Mouse (Mus musculus): ENCODE results near the gene Mis12.

The Mis12 gene

GRCm38 (mm10) chr11:71019201-71020068 lies at the start of gene Mis12, which contains the start of gene Derl2:
Gene Mis12 (plus strand): TSS chr11:71019611.
Gene Derl2 (minus strand): TSS chr11:71019841.
- peak; percentile 99 for DNase-seq (ENCODE audit: inconsistent ontology term)

GRCm38 (mm10) chr11:70969821-70970559 lies 49.4 kb upstream of the Mis12 start, which contains the start of the genes Nup88 and Rpain:
Gene Nup88 (minus strand): TSS chr11:70969973.
Gene Rpain (plus strand): TSS chr11:70970213.
- DNase-seq (ENCODE audit: inconsistent ontology term), result peak; percentile 99

GRCm38 (mm10) chr11:70970560-70971540 lies 48.6 kb upstream of the Mis12 start:
- no peak for DNase-seq (ENCODE audit: inconsistent ontology term)

GRCm38 (mm10) chr11:70972586-70972985 lies 46.8 kb upstream of the Mis12 start:
- DNase-seq (ENCODE audit: inconsistent ontology term), result no peak

GRCm38 (mm10) chr11:70973947-70974346 lies 45.5 kb upstream of the Mis12 start:
- DNase-seq (ENCODE audit: inconsistent ontology term), result peak; percentile 9

GRCm38 (mm10) chr11:70975193-70975592 lies 44.2 kb upstream of the Mis12 start:
- no peak for DNase-seq (ENCODE audit: inconsistent ontology term)

GRCm38 (mm10) chr11:70977293-70977692 lies 42.1 kb upstream of the Mis12 start:
- no peak for DNase-seq (ENCODE audit: inconsistent ontology term)

GRCm38 (mm10) chr11:70980232-70980631 lies 39.2 kb upstream of the Mis12 start:
- DNase-seq (ENCODE audit: inconsistent ontology term), result no peak

GRCm38 (mm10) chr11:70980751-70981510 lies 38.5 kb upstream of the Mis12 start:
- no peak for DNase-seq (ENCODE audit: inconsistent ontology term)

- DNase-seq (ENCODE audit: inconsistent ontology term), result peak; percentile 18
Observed at GRCm38 (mm10) chr11:70982030-70982429, 37.4 kb upstream of the Mis12 start.

- peak; percentile 95 for DNase-seq (ENCODE audit: inconsistent ontology term)
Observed at GRCm38 (mm10) chr11:70982557-70983228, 36.7 kb upstream of the Mis12 start, which contains the start of gene C1qbp. Gene C1qbp (minus strand): TSS chr11:70983026.

- no peak for DNase-seq (ENCODE audit: inconsistent ontology term)
Observed at GRCm38 (mm10) chr11:71001167-71001566, 18.2 kb upstream of the Mis12 start.

GRCm38 (mm10) chr11:71003611-71004315 lies 15.6 kb upstream of the Mis12 start:
- DNase-seq (ENCODE audit: inconsistent ontology term), result no peak

- DNase-seq (ENCODE audit: inconsistent ontology term), result peak; percentile 96
Observed at GRCm38 (mm10) chr11:71004316-71004773, 15.1 kb upstream of the Mis12 start, which contains the start of gene Dhx33. Gene Dhx33 (minus strand): TSS chr11:71004437.

- DNase-seq (ENCODE audit: inconsistent ontology term), result no peak
Observed at GRCm38 (mm10) chr11:71005046-71005445, 14.4 kb upstream of the Mis12 start.

- no peak for DNase-seq (ENCODE audit: inconsistent ontology term)
Observed at GRCm38 (mm10) chr11:71007026-71007425, 12.4 kb upstream of the Mis12 start.

GRCm38 (mm10) chr11:71007831-71008230 lies 11.6 kb upstream of the Mis12 start:
- DNase-seq (ENCODE audit: inconsistent ontology term), result no peak

GRCm38 (mm10) chr11:71008321-71008720 lies 11.1 kb upstream of the Mis12 start:
- DNase-seq (ENCODE audit: inconsistent ontology term), result no peak

GRCm38 (mm10) chr11:71012743-71013142 lies 6.7 kb upstream of the Mis12 start:
- no peak for DNase-seq (ENCODE audit: inconsistent ontology term)

All from Muller cell, postnatal 12 days (primary cell).